Mouse (Mus musculus): ENCODE results near the gene Fry.

GRCm38 (mm10) chr5:150270468-150270867 lies 152.0 kb downstream of the Fry start:
- TF ChIP-seq CTCF (IDR thresholded peaks at IDR 0.05; ENCODE audit: low read depth, low read length): no peak
- no peak for TF ChIP-seq POLR2A (IDR thresholded peaks at IDR 0.05; ENCODE audit: borderline replicate concordance, low read depth, low read length)

Measured in bone marrow macrophage, adult 2 months (primary cell).